Mouse (Mus musculus): ENCODE data around the gene Colgalt1.
A peak's percentile ranks its signal among the peaks of the same experiment; 100 is the strongest.

DNA sequence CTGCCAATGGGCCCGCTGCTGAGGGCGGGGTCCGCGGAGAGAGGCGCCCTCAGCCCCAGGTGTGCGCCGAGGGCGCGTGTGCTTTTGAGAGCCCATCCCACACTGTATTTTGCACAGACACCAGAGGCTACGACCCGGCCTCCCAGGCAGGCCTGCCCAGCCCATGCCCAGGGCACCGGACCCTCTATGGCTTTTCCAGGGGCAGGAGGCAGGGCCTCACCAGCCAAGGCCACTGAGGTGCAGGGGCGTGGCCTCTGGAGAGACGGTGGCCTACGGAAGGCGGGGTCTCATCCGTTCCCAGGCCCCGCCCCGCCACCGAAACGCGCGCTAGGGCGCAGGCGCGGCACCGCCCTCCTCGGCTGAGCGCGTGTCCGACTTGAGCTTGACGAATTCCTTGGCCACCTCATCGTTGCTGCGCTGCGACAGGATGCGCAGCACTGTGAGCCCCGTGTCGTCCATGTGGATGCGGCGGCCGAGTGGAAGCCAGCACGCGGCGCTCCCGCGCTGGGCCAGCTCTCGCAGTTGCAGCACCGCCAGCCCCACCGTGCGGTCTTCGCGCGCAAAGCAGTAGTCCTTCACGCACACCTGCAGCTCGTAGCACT is 18.4 kb downstream of the Colgalt1 start:
- TF ChIP-seq POLR2A (IDR thresholded peaks at IDR 0.05; ENCODE audit: low read depth, low read length) (no peak), CTCF (IDR thresholded peaks at IDR 0.05; ENCODE audit: extremely low read depth, insufficient read length, insufficient replicate concordance, low read depth, low read length) (peak; percentile 31; the same call in 1 of the 2 replicates)

Data from small intestine, adult 2 months (tissue).